Mouse (Mus musculus): ENCODE data around the gene Trp53i11.
A peak's percentile ranks its signal among the peaks of the same experiment; 100 is the strongest.

Trp53i11 gene

DNA sequence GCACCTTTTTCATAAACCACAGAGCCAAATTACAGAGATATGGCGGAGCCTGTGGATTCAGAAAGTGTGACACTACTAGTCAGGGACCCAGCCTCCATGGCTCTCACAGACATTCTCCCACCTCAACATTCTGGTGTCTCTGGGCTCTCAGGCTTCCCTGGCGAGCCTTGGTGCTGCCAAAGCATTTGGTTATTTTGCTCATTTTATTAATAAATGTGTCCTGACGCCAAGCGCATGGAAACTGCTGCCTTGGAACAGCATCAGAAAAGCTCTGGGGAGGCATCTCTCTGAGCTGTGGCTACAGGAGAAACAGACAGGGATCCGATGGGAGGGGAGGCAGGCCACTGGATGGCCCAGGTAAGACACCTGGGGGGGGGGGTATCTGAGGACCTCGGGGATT lies 15.4 kb upstream of the Trp53i11 start:
- DNase-seq (ENCODE audit: low read depth, low spot score) = no peak

DNA sequence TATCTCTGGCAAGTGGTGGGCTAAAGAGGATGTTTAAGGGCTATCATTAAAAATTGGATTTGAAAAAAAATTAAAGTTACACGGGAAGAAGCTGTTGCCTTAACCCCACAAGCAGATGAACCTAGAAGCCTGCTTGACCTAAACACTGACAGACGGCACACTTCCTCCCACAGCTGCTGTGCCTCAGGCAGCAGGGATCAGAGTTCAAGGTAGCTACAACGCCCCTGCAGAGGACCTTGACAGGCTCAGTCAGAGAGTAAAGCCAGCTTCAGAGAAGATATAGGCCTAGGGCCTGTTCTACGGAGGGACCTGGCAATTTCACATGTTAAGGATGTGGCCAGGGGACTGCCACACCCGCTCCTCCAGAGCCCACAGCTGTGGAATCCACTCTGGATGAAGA lies 14.9 kb upstream of the Trp53i11 start:
- DNase-seq (ENCODE audit: low read depth, low spot score) = no peak

- DNase-seq (ENCODE audit: low read depth, low spot score) = no peak
Observed at GRCm38 (mm10) chr2:93174159-93174558, 13.2 kb upstream of the Trp53i11 start.

DNA sequence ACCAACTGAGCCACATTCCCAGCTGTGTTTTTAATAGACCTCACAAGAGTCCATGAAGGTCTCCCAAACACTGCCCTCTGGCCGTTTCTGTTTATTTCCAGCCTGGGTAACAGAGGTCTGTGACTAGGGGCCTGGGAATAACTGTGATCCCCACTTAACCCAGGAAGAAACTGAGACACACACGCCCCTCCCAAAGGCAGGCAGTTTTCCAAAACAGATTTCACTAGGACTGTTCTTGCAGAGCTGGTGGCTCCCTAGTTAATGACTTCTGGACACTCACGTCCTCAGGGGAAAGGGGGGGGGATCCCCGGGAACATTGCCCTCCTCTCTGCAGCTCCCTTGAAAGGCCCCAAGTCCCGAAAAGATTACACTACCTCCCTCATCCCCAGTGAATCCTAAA lies 12.1 kb upstream of the Trp53i11 start:
- no peak for DNase-seq (ENCODE audit: low read depth, low spot score)

DNA sequence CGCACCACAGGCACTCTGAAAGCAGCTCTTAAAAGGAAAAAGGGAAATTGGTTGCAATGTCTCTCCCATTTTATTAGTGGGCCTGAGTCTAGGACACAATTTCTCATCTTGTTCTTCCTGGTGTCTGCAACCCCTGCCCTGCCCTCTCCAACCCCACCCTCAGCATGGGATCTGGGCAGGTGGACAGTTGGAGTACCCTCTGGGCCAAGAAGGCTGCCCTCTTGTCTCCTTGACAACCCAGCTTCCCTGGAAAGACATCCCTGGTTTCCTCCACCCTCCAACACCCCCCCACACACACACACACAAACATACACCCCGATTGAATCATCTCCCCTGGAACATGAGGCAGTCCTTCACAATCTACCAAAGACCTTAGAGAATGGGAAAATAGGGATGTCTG lies 11.6 kb upstream of the Trp53i11 start:
- no peak for DNase-seq (ENCODE audit: low read depth, low spot score)

- DNase-seq (ENCODE audit: low read depth, low spot score) = no peak
Observed at GRCm38 (mm10) chr2:93176193-93176798, 11.1 kb upstream of the Trp53i11 start.

DNA sequence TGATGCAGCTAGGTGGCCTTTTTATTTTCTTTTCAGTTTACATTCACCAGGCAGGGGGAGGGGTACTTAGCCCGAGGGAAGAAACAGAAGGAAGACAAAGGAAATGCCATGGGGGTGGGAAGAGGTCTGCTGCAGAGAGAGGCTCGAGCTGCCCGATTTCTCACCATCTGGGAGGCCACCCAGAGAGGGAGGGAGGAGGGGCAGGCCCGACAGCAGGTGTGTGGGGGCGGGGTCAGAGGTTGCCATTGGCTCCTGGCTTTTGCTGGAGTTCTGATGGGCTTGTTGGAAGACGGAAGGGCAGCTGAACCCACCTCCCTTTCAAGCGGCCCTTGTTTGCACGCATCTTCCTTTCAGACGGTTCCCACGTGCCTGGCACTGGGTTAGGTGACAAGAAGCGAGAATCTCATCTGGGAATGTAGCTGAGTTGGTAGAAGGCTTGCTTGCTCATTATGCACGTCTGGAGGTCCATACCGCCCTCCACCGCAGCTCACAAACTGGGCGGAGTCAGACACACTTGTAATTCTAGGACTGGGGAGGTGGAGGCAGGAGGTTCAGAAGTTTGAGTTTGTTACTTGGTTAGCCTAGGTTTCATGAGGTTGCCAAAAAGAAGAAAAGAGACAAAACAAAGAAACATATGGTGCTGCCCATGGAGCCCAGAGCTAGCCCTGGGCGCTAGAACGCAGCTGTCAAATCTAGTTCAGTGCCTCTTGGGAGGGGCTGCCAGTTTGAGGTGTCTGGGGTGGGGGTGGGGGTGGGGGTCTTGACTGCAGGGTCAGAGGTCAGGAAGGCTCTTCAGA lies 10.3 kb upstream of the Trp53i11 start:
- DNase-seq (ENCODE audit: low read depth, low spot score) = no peak

DNA sequence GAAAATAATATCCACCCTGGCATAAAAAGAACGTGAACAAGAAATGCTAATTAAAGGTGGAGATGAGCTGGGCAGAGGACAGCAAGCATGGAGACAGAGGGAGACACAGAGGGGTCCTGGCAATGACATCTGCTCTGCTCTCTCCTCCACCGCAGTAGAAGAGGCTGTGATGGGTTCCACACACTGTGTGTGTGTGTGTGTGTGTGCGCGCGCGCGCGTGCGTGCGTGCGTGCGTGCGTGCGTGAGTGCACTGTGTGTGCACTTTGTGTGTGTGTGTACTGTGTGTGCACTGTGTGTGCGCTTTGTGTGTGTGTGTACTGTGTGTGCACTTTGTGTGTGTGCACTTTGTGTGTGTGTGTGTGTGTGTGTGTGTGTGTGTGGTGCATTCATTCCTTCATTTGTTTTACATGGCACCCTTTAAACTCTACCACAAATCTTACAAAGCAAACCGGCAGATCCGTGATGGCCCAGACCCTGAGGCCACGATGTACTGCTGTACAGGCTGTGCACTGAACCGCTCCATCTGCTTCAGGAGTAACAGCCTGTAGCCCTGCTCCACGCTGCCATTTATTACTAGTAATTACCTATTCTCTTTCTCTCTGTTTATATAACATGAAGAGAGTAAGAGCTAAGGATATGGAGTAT lies 9.6 kb upstream of the Trp53i11 start:
- DNase-seq (ENCODE audit: low read depth, low spot score) = no peak

- DNase-seq (ENCODE audit: low read depth, low spot score) = no peak
Observed at GRCm38 (mm10) chr2:93178313-93178677, 9.1 kb upstream of the Trp53i11 start.

DNA sequence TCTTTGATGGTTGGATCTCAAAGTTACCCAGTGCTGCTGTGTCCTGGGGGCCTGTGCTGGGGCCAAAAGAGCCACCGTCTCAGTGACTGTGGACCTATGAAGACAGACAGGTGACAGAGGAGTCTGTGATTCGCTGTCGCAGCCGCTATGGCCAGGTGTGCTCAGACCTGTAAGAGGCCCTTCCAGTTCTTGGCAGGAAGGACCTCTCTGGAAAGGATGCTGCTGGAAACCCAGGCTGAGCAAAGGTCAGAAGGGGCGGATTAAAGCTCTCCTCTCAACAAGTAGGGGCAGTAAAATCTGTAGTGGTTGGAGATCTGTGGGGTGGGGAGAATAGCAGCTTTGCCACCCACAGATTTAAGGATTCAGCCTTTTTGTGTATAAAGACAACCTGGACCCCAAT lies 7.7 kb upstream of the Trp53i11 start:
- DNase-seq (ENCODE audit: low read depth, low spot score) = no peak

GRCm38 (mm10) chr2:93180077-93180844 lies 7.1 kb upstream of the Trp53i11 start:
- no peak for DNase-seq (ENCODE audit: low read depth, low spot score)

DNA sequence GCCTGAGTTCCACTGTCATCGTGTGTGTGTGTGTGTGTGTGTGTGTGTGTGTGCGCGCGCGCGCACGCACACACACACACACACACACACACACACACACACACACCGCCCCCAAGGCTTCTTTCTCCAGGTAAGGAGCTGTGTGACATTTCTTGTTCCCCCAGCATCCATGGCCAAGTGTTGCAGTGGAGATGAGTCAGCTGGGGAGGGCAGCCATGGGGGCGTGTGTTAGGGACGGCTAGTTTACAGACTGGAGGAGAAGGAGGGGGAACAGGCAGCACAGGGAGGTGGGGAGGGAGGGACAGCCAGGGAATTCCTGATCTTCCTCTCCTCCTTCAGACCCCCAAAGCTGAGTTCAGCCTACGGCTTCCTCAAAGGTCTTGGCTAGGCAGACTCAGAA lies 4.5 kb upstream of the Trp53i11 start:
- no peak for DNase-seq (ENCODE audit: low read depth, low spot score)

- no peak for DNase-seq (ENCODE audit: low read depth, low spot score)
Observed at GRCm38 (mm10) chr2:93188020-93188760, 842 bp downstream of the Trp53i11 start.

GRCm38 (mm10) chr2:93188761-93189458 lies 1.6 kb downstream of the Trp53i11 start:
- DNase-seq (ENCODE audit: low read depth, low spot score) = no peak

DNA sequence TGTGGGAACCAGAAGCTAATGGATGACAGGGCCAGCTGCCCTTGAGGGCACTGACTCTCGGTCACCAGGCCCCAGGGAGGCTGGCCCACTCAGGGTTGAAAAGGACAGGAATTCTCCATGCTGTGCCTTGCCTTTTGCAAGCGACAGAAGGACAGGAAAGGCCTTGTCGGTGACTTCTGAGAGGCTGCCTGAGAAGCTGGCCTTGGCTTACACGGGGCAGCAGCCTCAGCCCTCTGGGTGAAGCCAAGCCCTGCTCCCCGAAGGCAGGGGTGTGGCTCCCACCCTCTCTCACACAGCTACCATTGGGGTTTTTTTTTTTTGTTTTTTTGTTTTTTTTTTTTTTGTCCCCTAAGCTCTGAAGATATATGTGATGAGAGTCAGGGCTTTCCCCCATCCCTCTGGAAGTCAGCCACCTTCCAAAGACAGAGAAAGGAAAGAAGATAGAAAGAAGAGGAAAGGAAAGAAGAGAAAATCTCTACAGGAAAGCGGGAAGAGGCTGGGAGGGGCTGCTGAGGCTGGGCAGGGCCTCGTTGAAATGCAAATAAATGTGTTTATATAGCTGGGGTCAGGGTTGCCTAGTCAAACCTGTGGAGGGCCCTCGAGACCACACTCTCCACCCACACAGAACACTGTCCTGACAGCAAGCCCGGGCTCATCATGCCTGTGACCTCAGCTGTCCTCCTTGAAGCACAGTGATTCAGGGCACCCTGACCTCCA lies 3.6 kb downstream of the Trp53i11 start:
- no peak for DNase-seq (ENCODE audit: low read depth, low spot score)

- DNase-seq (ENCODE audit: low read depth, low spot score) = no peak
Observed at GRCm38 (mm10) chr2:93191488-93192181, 4.3 kb downstream of the Trp53i11 start.

GRCm38 (mm10) chr2:93192182-93192560 lies 4.8 kb downstream of the Trp53i11 start:
- no peak for DNase-seq (ENCODE audit: low read depth, low spot score)

- no peak for DNase-seq (ENCODE audit: low read depth, low spot score)
Observed at GRCm38 (mm10) chr2:93192671-93193080, 5.3 kb downstream of the Trp53i11 start.

DNA sequence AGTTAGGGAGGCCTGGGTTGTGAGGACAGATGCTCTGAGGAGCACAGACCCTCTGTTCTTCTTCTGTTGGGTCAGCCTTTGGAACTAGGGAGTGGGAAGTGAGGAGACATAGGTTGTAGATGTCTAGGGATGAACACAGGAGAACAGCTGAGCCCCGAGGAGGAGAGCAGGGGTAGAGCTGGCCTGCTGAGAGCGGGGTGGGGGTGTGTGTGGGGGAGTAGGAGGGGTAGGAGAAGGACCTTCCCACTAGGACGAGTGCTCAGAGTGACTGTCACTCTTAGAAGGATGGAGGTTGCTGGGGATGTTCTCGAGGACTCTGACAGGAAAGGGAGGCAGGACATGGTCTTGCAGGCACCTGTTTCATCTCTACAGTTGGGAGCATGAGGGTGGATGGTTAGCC lies 6.5 kb downstream of the Trp53i11 start:
- no peak for DNase-seq (ENCODE audit: low read depth, low spot score)

DNA sequence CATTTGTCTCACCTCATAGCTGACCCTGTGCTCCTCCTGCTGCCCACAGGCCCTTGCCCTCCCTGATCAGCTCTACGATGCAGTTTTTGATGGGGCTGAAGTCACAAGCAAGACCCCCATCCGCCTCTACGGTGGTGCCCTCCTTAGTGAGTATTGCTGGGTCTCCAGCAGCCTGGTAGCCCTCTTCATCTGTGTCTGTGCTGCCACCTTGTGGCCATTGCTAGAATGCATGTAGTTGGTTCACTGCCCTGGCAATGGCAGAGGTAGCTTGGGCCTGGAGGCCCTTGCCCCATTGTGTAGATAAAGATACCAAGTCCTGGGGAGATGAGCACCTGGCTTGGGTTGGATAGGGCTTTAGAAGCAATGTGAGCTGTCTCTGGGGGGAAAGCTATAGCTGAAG lies 11.5 kb downstream of the Trp53i11 start:
- DNase-seq (ENCODE audit: low read depth, low spot score) = peak; percentile 58

Measured in c-Kit-negative CD71-positive TER-119-positive erythroid progenitor cells, embryonic 14.5 days (primary cell).